Comparison of ENCODE assay signal across 7 mouse cellular contexts in the genomic region with DNA sequence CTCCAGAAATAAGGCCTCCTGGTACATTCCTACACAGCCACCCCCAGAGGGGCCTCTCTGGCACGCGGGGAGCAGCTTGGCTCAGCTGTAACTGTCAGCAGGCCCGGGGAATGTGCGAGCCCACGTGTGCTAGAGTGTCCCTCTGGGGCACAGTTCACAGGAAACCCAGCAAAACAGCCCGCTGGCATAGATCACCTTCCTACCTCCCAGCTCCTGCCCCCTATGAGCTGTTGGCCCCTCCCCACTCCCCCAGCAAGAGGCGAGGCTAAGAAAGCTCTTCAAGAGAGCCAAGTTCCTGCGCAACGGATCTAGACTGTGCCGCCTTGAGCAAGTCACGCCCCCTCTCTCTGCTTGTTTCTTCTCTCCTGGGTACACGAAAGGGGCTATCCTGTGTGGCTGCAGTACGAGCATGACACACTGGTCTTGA. TPM values are rescaled to one million over a fixed set of nuclear protein-coding genes. Genes with fewer than 3 reads are reported as not detected.
DNase-seq lines count a peak whose midpoint lies in the region; ATAC-seq and TF ChIP-seq lines count a peak whose summit lies in the region.

No protein-coding gene starts in this region.

- 2% methylated on average over 13 of the region's 13 CpGs for WGBS in lung, embryonic 15.5 days

- peaks cover 91% of the 10 kb centered on the region for H3K4me1 ChIP-seq in E14TG2a.4 (replicated peaks; ENCODE audit: low read depth, low read length)
- H3K4me1 ChIP-seq in lung, embryonic 15.5 days: peaks cover 23% of the 10 kb centered on the region

- peak; percentile 53 to 70 for DNase-seq in adrenal gland, postnatal 36 days
- DNase-seq in heart, adult 11 months: peak; percentile 98
- DNase-seq in kidney, adult 11 months: peak; percentile 92
- no peak for DNase-seq in frontal cortex, postnatal 36 days (ENCODE audit: low spot score in 2 of 2)

- H3K9ac ChIP-seq in lung, embryonic 15.5 days: 0 out of 2 replicates have a peak overlapping the region, but pooled peaks have one; percentile 6

- H3K4me2 ChIP-seq in lung, embryonic 15.5 days: peak overlapping the region; percentile 96

- no peaks in the 10 kb centered on the region for H3K36me3 ChIP-seq in E14TG2a.4 (ENCODE audit: insufficient read depth, low read length)
- no peaks in the 10 kb centered on the region for H3K36me3 ChIP-seq in lung, embryonic 15.5 days

- peak; percentile 37; the same call in 1 of the 2 replicates for ATAC-seq in lung, embryonic 15.5 days (ENCODE audit: borderline replicate concordance, extremely low read depth, low FRiP score, low TSS enrichment)
- ATAC-seq in neutrophil, adult 5-6 weeks (ENCODE audit: extremely low read depth, insufficient number of reproducible peaks, low FRiP score, poor library complexity, severe bottlenecking): peak; percentile 63

- peaks cover 65% of the 10 kb centered on the region for H3K27me3 ChIP-seq in E14TG2a.4 (ENCODE audit: insufficient read depth, low read length)
- H3K27me3 ChIP-seq in lung, embryonic 15.5 days: peaks cover 66% of the 10 kb centered on the region

- H3K4me3 ChIP-seq in E14TG2a.4 (replicated peaks; ENCODE audit: low read length): peak overlapping the region; percentile 87
- peak overlapping the region; percentile 71 for H3K4me3 ChIP-seq in lung, embryonic 15.5 days

- H3K27ac ChIP-seq in lung, embryonic 15.5 days: no peak overlapping the region

- no peak for TF ChIP-seq CTCF in E14TG2a.4 (conservative IDR thresholded peaks at IDR 0.05; ENCODE audit: low read length)

- H3K9me3 ChIP-seq in E14TG2a.4 (ENCODE audit: low read length): no peaks in the 10 kb centered on the region
- no peaks in the 10 kb centered on the region for H3K9me3 ChIP-seq in lung, embryonic 15.5 days

RNA-seq across cellular contexts. Expression of a gene that starts 0.8 kb away (rescaled TPM):
- total RNA-seq in adrenal gland, postnatal 36 days (2021): 10 to 100 TPM; 16.5 to 18.2 TPM
- polyA plus RNA-seq in lung, embryonic 15.5 days (2015; fragmentation: Nextera tagmentation; extraction: Ambion mirVana): 0.50 and 0.81 TPM in 2 replicates
- 20.7 and 21.2 TPM in 2 replicates for total RNA-seq in neutrophil, adult 5-6 weeks (2017)

RNA-seq across cellular contexts. Expression of a gene that starts 23.7 kb away (rescaled TPM):
- total RNA-seq in adrenal gland, postnatal 36 days (2021): 100 to 1,000 TPM; 159 to 254 TPM
- polyA plus RNA-seq in lung, embryonic 15.5 days (2015; fragmentation: Nextera tagmentation; extraction: Ambion mirVana): 136 and 140 TPM in 2 replicates
- total RNA-seq in neutrophil, adult 5-6 weeks (2017): 8.0 and 9.1 TPM in 2 replicates

Comparison
In these comparisons a context has a peak if more than half of its experiments do, and no peak if none do; other contexts are left out.
1. DNase-seq: peak in adrenal gland, postnatal 36 days (2 of 2), heart, adult 11 months (single experiment) and kidney, adult 11 months (single experiment); none in frontal cortex, postnatal 36 days (0 of 2).
2. RNA of a gene that starts 23.7 kb away (total RNA-seq): 159 to 254 TPM in adrenal gland, postnatal 36 days; 8.0 to 9.1 TPM in neutrophil, adult 5-6 weeks; every median in the first group is over 10 times any median in the second.